Mouse (Mus musculus) right cerebral cortex, adult 2 months (tissue): ENCODE measurements around the gene Gm10142.
"Not testable (repeated sequence)": the region's sequence is repeated elsewhere in the genome, so short reads cannot be mapped to it uniquely, and the experiment has no call there.

Experiments used
- DNase-seq, 2 experiments: peaks; one replicate each; pipeline ENCODE4 v3.0.0; 2021 to 2022; ENCODE audit warnings: low spot score in 2 of 2

Gm10142 gene

GRCm38 (mm10) chr10:77715507-77715906 is at the start of gene Gm10142:
Gene Gm10142 (plus strand): TSS chr10:77715807.
- DNase-seq: no peak

- DNase-seq: no peak
These were observed 49.3 kb upstream of the Gm10142 start for GRCm38 (mm10) chr10:77666342-77666741.

- DNase-seq: peak in 1 of 2 experiments; percentile 30
These were observed 48.2 kb upstream of the Gm10142 start for GRCm38 (mm10) chr10:77667402-77667801.

- no peak for DNase-seq
These were observed 44.9 kb upstream of the Gm10142 start for GRCm38 (mm10) chr10:77670710-77671109.

- no peak for DNase-seq
These were observed 44.1 kb upstream of the Gm10142 start for GRCm38 (mm10) chr10:77671519-77671918.

GRCm38 (mm10) chr10:77673765-77674164 is 41.8 kb upstream of the Gm10142 start:
- DNase-seq: no peak

GRCm38 (mm10) chr10:77677562-77677961 is 38.0 kb upstream of the Gm10142 start:
- DNase-seq: no peak

- DNase-seq: peak; percentile 23 to 27
These were observed 32.6 kb upstream of the Gm10142 start for GRCm38 (mm10) chr10:77682994-77683393.

- DNase-seq: no peak
These were observed 31.4 kb upstream of the Gm10142 start for GRCm38 (mm10) chr10:77684181-77684580.

- DNase-seq: no peak
These were observed 29.5 kb upstream of the Gm10142 start, which contains the start of gene Tspear for GRCm38 (mm10) chr10:77685895-77686664. Gene Tspear (plus strand): TSS chr10:77686569.

- DNase-seq: no peak
These were observed 28.6 kb upstream of the Gm10142 start for GRCm38 (mm10) chr10:77687021-77687420.

GRCm38 (mm10) chr10:77690356-77690807 is 25.2 kb upstream of the Gm10142 start, which contains the start of gene Gm19402:
Gene Gm19402 (minus strand): TSS chr10:77690757.
- DNase-seq: not testable (repeated sequence)

- no peak for DNase-seq
These were observed 18.5 kb upstream of the Gm10142 start, which contains the start of gene Gm9508 for GRCm38 (mm10) chr10:77697133-77697532. Gene Gm9508 (minus strand): TSS chr10:77697233.

- no peak for DNase-seq
These were observed 9.3 kb upstream of the Gm10142 start, which contains the start of gene Gm10272 for GRCm38 (mm10) chr10:77706326-77706725. Gene Gm10272 (plus strand): TSS chr10:77706626.

GRCm38 (mm10) chr10:77709831-77710230 is 5.8 kb upstream of the Gm10142 start:
- no peak for DNase-seq

GRCm38 (mm10) chr10:77711157-77711556 is 4.5 kb upstream of the Gm10142 start, which contains the start of gene Gm10024:
Gene Gm10024 (plus strand): TSS chr10:77711457.
- not testable (repeated sequence) for DNase-seq

GRCm38 (mm10) chr10:77713734-77714133 is 1.9 kb upstream of the Gm10142 start:
- DNase-seq: no peak

- not testable (repeated sequence) for DNase-seq
These were observed 4.7 kb downstream of the Gm10142 start, which contains the start of gene Krtap12-1 for GRCm38 (mm10) chr10:77720299-77720698. Gene Krtap12-1 (plus strand): TSS chr10:77720599.

- no peak for DNase-seq
These were observed 9.2 kb downstream of the Gm10142 start for GRCm38 (mm10) chr10:77724855-77725254.

GRCm38 (mm10) chr10:77726186-77726585 is 10.6 kb downstream of the Gm10142 start, which contains the start of gene Gm10100:
Gene Gm10100 (plus strand): TSS chr10:77726486.
- DNase-seq: no peak

GRCm38 (mm10) chr10:77728280-77728679 is 12.7 kb downstream of the Gm10142 start:
- DNase-seq: no peak

GRCm38 (mm10) chr10:77729241-77729640 is 13.6 kb downstream of the Gm10142 start:
- no peak for DNase-seq

- no peak for DNase-seq
These were observed 20.3 kb downstream of the Gm10142 start for GRCm38 (mm10) chr10:77735928-77736327.
